Mouse (Mus musculus) lung, postnatal 0 days (tissue): ENCODE results near the gene Pard3. TPM values are rescaled to one million over a fixed set of nuclear protein-coding genes. Genes with fewer than 3 reads are reported as not detected.

ENCODE experiments used
- ATAC-seq: fragments of 200-750 bp; cut with Nextera tagmentation; 2 replicates; pipeline ENCODE4 v1.8.0; 2017; ENCODE audit warnings: moderate library complexity
- DNase-seq: peaks from one replicate; pipeline ENCODE4 v3.0.0-alpha.2; 2016; ENCODE audit warnings: low spot score
- H3K27ac ChIP-seq: fragments of 300-500 bp; sonication (generic); 2 replicates; pipeline ENCODE4 v1.5.1; 2014; ENCODE audit warnings: antibody characterized with exemption, mild to moderate bottlenecking, low read length, mixed read lengths
- H3K27me3 ChIP-seq: fragments of 300-500 bp; sonication (generic); replicated peaks from 2 replicates; pipeline ENCODE4 v1.6.1; 2014; ENCODE audit warnings: low read length, mixed read lengths; ENCODE audit not compliant: insufficient read depth
- H3K36me3 ChIP-seq: fragments of 300-500 bp; sonication (generic); 2 replicates; pipeline ENCODE4 v1.6.1; 2014; ENCODE audit warnings: low read length, mixed read lengths; ENCODE audit not compliant: insufficient read depth
- H3K4me1 ChIP-seq: fragments of 300-500 bp; sonication (generic); 2 replicates; pipeline ENCODE4 v1.6.1; 2014; ENCODE audit warnings: antibody characterized with exemption, low read depth, low read length, mixed read lengths; ENCODE audit not compliant: insufficient read depth
- H3K4me2 ChIP-seq: fragments of 300-500 bp; sonication (generic); replicated peaks from 2 replicates; pipeline ENCODE4 v1.6.1; 2014; ENCODE audit warnings: low read depth, mild to moderate bottlenecking, low read length, moderate library complexity, mixed read lengths
- H3K4me3 ChIP-seq: fragments of 300-500 bp; sonication (generic); 2 replicates; pipeline ENCODE4 v1.5.1; 2014; ENCODE audit warnings: low read depth, low read length
- H3K9ac ChIP-seq: fragments of 300-500 bp; sonication (generic); replicated peaks from 2 replicates; pipeline ENCODE4 v1.6.1; 2014; ENCODE audit warnings: low read depth, mild to moderate bottlenecking
- H3K9me3 ChIP-seq: fragments of 300-500 bp; sonication (generic); 2 replicates; pipeline ENCODE4 v1.6.1; 2016; ENCODE audit warnings: low read length, mixed read lengths
- CTCF ChIP-seq: IDR thresholded peaks from 2 replicates; pipeline ENCODE4 v1.5.1; 2016; ENCODE audit warnings: antibody characterized with exemption, mild to moderate bottlenecking
- EP300 ChIP-seq: IDR thresholded peaks from 2 replicates; pipeline ENCODE4 v1.6.1; 2016; ENCODE audit warnings: antibody characterized with exemption, mild to moderate bottlenecking, control low read depth
- WGBS: fragments of 180-500 bp; shearing (Covaris S2); extraction: QIAGEN DNeasy Blood & Tissue Kit; methylation state at CpG from one replicate; pipeline ENCODE4 v1.1.7; 2014; 5-methylcytosine and 5-hydroxymethylcytosine counted together
- polyA plus RNA-seq: library from polyadenylated mRNA; unstranded; fragments of >200 nt; fragmentation: Nextera tagmentation; extraction: Ambion mirVana; gene quantifications from 2 replicates; pipeline ENCODE4 v1.2.1, GENCODE M21; 2015

Pard3 gene
- polyA plus RNA-seq, 1 experiment from 2014 or later = 13.2 TPM

- ATAC-seq = no peak
- TF ChIP-seq EP300 (no peak), CTCF (no peak)
- H3K4me1 ChIP-seq = no peaks in the 10 kb centered on the region
- no peak overlapping the region for H3K9ac ChIP-seq
- H3K27ac ChIP-seq = no peak overlapping the region
- no peaks in the 10 kb centered on the region for H3K9me3 ChIP-seq
- no peaks in the 10 kb centered on the region for H3K27me3 ChIP-seq
- no peak for DNase-seq
- no peak overlapping the region for H3K4me2 ChIP-seq
- H3K4me3 ChIP-seq = no peak overlapping the region
- H3K36me3 ChIP-seq = no peaks in the 10 kb centered on the region; the same call in 1 of the 2 replicates
Measured at GRCm38 (mm10) chr8:127557566-127557965, 493.9 kb downstream of the Pard3 start.

- Histone ChIP-seq H3K27me3 (no peaks in the 10 kb centered on the region), H3K27ac (no peak overlapping the region), H3K9me3 (no peaks in the 10 kb centered on the region), H3K9ac (no peak overlapping the region), H3K36me3 (no peaks in the 10 kb centered on the region; the same call in 1 of the 2 replicates), H3K4me3 (no peak overlapping the region), H3K4me2 (no peak overlapping the region), H3K4me1 (no peaks in the 10 kb centered on the region)
- 88% methylated on average over 5 of the region's 5 CpGs for WGBS
- DNase-seq (no peak), ATAC-seq (no peak)
- TF ChIP-seq EP300 (no peak), CTCF (no peak)
Measured at GRCm38 (mm10) chr8:127563634-127564033, 499.9 kb downstream of the Pard3 start.

- no peaks in the 10 kb centered on the region; the same call in 1 of the 2 replicates for H3K36me3 ChIP-seq
- no peak overlapping the region for H3K9ac ChIP-seq
- 61% methylated on average over 4 of the region's 4 CpGs for WGBS
- no peak for TF ChIP-seq CTCF
- no peak for TF ChIP-seq EP300
- H3K9me3 ChIP-seq = no peaks in the 10 kb centered on the region
- no peak for DNase-seq
- H3K4me2 ChIP-seq = no peak overlapping the region
- H3K4me1 ChIP-seq = no peaks in the 10 kb centered on the region
- no peak overlapping the region for H3K27ac ChIP-seq
- H3K27me3 ChIP-seq = no peaks in the 10 kb centered on the region
- no peak for ATAC-seq
- H3K4me3 ChIP-seq = no peak overlapping the region
Measured at GRCm38 (mm10) chr8:127564426-127564825, 500.7 kb downstream of the Pard3 start.

DNA sequence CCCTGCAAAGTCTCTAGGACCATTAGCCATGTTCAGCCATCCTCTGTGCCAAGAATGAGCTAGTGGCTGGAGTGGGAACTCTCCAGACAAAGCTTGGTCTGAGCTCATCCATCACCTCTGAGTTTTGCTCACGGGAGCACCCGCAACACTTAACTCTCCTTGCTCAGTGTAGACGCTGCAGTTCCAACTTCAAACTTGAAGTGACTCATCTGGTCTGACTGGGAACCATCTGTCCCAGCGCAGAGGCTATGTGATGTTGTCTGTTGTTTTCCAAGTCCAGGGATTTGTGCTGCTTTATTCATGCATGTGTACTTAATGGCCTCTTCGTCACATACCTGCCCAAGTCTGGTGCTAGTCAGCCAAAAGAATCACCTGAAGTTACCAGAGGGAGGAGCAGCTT is 505.5 kb downstream of the Pard3 start:
- Histone ChIP-seq H3K36me3 (no peaks in the 10 kb centered on the region), H3K9ac (no peak overlapping the region), H3K27ac (no peak overlapping the region), H3K27me3 (no peaks in the 10 kb centered on the region), H3K4me2 (no peak overlapping the region), H3K4me1 (no peaks in the 10 kb centered on the region), H3K9me3 (no peaks in the 10 kb centered on the region), H3K4me3 (no peak overlapping the region)
- DNase-seq (no peak), ATAC-seq (no peak)
- no peak for TF ChIP-seq CTCF
- WGBS = 78% methylated on average over 5 of the region's 5 CpGs

- no peak for TF ChIP-seq CTCF
- TF ChIP-seq EP300 = no peak
- 97% methylated on average over 1 of the region's 1 CpGs for WGBS
- ATAC-seq (no peak), DNase-seq (no peak)
- H3K9me3 ChIP-seq = no peaks in the 10 kb centered on the region
- no peaks in the 10 kb centered on the region for H3K27me3 ChIP-seq
- H3K4me2 ChIP-seq = no peak overlapping the region
- no peak overlapping the region for H3K4me3 ChIP-seq
- H3K36me3 ChIP-seq = no peaks in the 10 kb centered on the region
- H3K9ac ChIP-seq = no peak overlapping the region
- H3K4me1 ChIP-seq = no peaks in the 10 kb centered on the region
- H3K27ac ChIP-seq = no peak overlapping the region
Measured at GRCm38 (mm10) chr8:127570527-127570926, 506.8 kb downstream of the Pard3 start.

- ATAC-seq = no peak
- Histone ChIP-seq H3K9me3 (no peaks in the 10 kb centered on the region), H3K27ac (no peak overlapping the region), H3K27me3 (no peaks in the 10 kb centered on the region), H3K4me3 (no peak overlapping the region), H3K36me3 (no peaks in the 10 kb centered on the region), H3K4me2 (no peak overlapping the region), H3K9ac (no peak overlapping the region), H3K4me1 (no peaks in the 10 kb centered on the region)
- DNase-seq = no peak
- TF ChIP-seq CTCF (no peak), EP300 (no peak)
- WGBS = 90% methylated on average over 4 of the region's 4 CpGs
Measured at GRCm38 (mm10) chr8:127572493-127572892, 508.8 kb downstream of the Pard3 start.

GRCm38 (mm10) chr8:127576657-127577056 is 513.0 kb downstream of the Pard3 start:
- no peaks in the 10 kb centered on the region for H3K27me3 ChIP-seq
- no peak overlapping the region for H3K9ac ChIP-seq
- WGBS = 88% methylated on average over 4 of the region's 4 CpGs
- no peak overlapping the region for H3K27ac ChIP-seq
- no peak overlapping the region for H3K4me2 ChIP-seq
- TF ChIP-seq CTCF (no peak), EP300 (no peak)
- no peaks in the 10 kb centered on the region for H3K36me3 ChIP-seq
- ATAC-seq = no peak
- no peaks in the 10 kb centered on the region for H3K9me3 ChIP-seq
- H3K4me3 ChIP-seq = no peak overlapping the region
- H3K4me1 ChIP-seq = no peaks in the 10 kb centered on the region
- no peak for DNase-seq
